Mouse (Mus musculus) erythroblast, adult 5-6 weeks (primary cell): ENCODE measurements around the gene 5830473C10Rik. TPM values are rescaled to one million over a fixed set of nuclear protein-coding genes. Genes with fewer than 3 reads are reported as not detected.
"Not testable (repeated sequence)": the region's sequence is repeated elsewhere in the genome, so short reads cannot be mapped to it uniquely, and the experiment has no call there.

Experiments
- ATAC-seq: replicated peaks from 2 replicates; pipeline ENCODE4 v1.8.0; 2016; ENCODE audit warnings: moderate number of reproducible peaks, mild to moderate bottlenecking, moderate TSS enrichment, inconsistent platforms; ENCODE audit not compliant: poor library complexity, low FRiP score, severe bottlenecking
- total RNA-seq, 2 experiments: library from RNA; stranded (forward) in 1 of 2; stranded (reverse) in 1 of 2; fragments of 150-400 nt in 1 of 2; fragments of 200-764, 138-1000 nt in 1 of 2; gene quantifications; 2 replicates each; pipeline versions ENCODE4 v1.2.3 to v1.2.4; 2015 to 2017; ENCODE audit warnings: low replicate concordance in 2 of 2

5830473C10Rik gene
- total RNA-seq, 2 experiments from 2014 or later = not detected

DNA sequence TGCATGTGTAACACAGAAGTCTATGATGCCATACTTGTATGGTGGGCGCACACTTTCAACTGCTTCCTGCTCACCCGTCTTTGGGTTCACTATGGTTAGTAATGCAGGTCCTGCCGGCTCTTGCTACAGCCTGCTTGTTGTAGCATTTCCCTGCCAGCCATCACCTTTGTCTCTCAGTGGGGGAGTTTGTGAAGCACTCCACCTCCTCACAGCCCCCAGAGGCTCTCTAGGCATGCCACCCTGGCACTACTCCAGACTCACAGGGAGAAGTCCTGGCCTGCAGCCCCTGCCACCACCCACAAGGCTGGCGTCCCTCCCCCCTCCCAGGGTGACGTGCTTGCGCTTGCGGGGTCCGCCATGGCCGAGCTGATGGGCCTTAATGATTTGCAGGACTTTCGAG is 29.8 kb downstream of the 5830473C10Rik start:
- ATAC-seq = no peak

DNA sequence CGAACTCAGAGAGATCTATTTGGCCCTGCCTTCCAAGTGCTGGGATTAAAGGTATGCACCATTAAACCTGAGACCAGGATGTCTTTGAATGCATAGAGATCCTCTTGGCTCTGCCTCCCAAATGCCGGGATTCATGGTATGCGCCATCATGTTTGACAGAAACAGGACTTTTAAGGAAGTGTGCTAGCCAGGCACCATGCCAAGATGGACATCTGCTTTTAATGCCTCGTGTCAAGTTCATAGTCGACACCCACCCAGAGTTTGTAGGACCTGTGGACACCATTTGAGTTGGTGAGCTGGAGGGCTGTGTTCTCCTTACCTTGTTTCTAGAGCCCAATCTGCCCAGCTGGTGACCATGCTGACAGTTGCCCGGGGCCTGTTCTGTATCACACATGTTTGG is 31.0 kb downstream of the 5830473C10Rik start:
- ATAC-seq = no peak

DNA sequence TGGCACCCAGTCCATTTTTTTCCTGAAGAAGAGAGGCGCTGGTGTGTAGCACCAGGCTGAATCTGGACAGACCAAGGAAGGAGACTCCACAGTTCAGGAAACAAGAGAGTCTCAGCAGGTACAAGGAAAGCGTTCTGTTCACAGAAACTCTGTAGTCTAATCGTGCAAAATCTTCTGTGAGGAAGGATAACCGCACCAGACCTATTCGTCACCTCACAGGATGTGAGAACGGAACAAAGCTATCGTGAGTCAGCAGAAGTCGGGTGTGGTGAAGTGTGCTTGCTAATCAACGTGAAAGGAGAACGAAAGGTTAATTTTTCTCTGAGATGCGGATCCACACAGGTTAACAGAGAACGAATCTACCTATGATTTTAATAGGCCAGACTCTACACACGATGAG is 34.0 kb downstream of the 5830473C10Rik start:
- no peak for ATAC-seq

DNA sequence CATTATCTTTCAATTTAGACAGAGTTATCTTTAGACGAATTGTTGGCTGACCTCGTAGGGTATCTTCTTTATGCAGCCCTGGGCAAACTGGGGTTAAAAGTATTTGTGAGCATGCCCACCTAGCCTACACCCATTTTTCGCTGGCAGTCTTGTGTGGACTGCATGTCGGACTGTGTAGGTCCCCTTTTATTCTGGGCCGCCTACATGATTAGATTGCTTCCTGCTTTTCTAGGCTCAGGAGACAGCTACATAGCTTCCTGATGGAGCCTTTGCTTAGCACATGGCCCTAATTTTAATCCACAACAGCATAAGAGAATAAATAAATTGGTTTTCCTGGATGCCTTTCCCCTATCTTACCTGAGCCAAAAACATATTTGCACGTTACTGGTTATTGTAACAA is 35.2 kb downstream of the 5830473C10Rik start:
- ATAC-seq = no peak

DNA sequence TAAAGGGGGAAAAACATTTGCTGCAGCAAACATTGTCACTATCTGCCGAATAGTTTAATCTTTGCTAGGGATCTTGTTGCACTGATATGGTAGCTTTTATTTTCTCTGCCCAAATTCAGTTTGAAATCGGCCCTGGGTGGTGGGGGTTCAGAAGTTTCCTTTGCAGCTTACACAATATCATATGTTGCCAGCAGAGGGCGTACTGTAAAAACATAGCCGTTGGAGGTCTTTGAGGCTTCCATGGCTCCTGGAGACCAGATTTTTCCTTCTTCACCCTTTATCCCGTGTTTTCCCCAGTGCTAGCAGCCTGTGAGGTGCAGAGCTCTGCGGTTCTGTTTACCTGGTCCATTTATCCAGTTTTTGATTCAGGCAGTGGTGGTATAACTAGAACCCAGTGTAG is 40.6 kb downstream of the 5830473C10Rik start:
- no peak for ATAC-seq

DNA sequence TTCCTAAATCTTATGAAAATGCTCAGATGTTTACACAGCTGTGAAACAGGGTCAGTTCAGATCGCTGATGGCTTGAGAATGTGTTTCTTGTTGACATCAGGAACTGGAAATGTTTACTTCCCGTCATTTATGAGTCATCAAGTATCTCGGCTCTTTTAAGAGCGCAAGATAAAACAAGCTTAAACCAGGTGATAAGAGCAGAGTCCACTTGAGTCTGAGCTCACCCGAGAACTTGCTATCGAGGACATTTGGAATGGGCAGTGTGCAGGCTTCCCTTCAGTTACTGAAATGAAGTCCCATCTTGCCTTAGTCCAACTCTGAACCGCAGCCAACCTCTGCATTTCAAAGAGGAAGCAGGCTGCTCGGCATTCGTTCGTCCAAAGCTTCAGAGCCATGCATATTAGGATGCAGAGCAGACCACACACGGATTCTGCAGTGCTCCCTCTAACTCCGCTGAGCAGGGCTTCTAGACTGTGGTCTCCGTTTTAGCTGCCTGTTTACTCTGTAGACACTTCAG is 42.6 kb downstream of the 5830473C10Rik start:
- ATAC-seq = no peak

DNA sequence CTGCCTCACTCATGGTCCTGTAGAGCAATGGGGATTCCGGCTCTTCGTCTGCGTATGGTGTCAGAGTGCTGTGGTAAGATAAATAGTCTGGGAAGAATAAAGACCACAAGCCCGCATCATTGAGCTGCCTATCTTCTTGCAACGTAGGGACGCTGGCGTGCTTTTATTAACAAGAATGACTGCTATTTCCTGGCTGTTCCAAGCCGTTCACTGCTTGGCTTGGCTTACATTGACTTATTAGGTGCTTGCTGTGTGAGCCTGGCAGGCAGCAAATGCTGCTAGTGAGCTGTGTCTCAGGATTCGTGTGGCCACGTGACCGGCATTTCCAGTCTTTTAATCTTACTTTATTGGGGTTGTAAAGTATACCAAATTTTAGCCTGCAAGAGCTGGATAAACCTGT is 48.0 kb downstream of the 5830473C10Rik start:
- no peak for ATAC-seq

DNA sequence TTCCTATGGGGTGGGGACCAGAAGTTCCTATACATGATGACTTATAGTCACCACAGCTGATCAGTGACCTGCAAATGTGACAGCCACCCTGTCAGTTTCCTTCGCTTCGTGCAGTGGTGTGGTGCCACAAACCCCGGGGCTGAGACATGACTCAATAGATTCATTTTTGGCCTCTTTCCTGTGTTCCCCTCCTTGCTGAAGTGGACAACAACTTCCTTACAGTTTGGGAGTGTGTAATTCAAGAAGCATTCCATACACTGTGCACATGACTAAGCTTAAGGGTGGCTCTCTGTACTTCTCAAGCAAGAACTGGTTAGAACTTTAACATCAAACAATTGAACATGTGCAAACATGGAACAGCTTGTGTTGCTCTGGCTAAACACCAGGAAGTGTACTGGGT is 50.5 kb downstream of the 5830473C10Rik start:
- ATAC-seq = no peak

DNA sequence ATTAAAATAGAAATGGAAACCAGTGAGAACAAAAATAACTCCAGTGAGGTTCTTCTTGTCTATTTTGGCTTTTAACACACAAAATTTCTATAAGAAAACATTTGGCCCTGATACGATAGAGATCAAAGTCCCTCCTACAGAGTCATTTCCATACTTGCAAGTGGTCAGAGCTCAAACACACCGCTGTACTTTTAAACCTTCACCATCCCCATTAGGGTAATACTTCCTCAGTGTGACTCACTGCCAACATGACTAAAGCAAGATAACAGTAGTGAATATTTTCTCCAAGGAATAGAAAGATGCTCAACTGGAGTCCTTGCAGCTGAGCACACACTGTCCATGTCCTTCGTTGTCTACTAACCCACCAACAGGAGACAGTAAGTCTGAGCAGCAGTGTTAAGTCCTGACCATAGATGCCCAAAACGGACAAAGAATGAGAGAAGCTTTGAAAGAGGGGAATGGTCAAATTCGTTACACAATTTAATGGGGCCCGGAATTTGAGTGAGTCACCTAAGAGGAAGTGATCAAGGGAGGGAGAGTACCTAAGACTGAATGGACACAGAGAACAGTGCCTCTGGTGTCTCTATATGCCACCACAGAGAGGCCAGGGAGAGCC is 51.2 kb downstream of the 5830473C10Rik start:
- no peak for ATAC-seq

DNA sequence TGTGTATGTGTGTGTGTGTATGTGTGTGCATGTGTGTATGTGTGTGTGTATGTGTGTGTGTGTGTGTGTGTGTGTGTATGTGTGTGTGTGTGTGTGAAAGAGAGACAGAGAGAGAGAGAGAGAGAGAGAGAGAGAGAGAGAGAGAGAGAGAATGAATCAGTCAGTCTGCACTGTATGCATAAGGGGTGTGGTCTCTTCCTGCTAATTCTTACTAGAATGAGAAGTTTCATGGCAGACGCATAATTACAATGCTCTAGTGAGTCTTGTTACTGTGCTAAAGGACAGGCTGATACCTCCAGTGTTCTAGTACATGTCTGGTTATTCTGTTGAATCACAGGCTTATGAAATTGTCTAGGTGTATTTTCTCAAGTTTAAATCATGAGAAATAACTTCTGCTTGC is 51.8 kb downstream of the 5830473C10Rik start:
- ATAC-seq = not testable (repeated sequence)

DNA sequence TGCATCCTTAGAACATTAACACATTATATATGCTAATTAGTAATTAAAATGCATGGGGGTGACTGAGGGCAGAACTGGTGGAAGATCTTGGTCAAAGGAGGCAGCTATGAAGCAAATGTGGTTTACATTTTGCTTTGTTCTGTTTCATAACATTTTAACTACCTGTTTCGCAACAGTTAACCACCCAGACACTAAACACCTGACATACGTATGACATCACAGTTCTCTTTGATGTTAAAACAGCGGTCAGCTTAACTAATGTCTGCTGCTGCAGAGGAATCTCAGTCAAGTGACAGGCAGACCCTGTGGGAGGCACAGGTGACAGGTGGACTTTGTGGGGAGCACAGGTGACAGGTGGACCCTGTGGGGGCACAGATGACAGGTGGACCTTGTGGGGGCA is 57.0 kb downstream of the 5830473C10Rik start:
- no peak for ATAC-seq

DNA sequence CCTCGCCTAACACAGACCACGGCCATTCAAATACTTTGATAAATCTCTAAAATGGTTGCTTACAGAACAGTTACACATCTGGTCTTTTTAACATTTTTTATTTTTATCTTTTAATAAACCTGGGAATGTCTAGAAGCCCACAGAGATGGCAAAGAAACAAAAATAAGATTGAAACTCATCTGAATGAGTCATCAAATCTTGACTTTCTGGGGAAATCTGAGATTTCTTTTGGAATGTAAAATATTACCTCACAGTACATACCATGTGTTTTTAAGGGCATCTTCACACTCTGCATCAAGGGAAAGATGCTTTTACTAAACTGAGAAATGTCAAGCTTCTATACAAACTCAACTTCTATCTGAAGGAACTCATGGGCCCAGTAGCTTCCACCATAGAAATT is 60.4 kb downstream of the 5830473C10Rik start:
- no peak for ATAC-seq

DNA sequence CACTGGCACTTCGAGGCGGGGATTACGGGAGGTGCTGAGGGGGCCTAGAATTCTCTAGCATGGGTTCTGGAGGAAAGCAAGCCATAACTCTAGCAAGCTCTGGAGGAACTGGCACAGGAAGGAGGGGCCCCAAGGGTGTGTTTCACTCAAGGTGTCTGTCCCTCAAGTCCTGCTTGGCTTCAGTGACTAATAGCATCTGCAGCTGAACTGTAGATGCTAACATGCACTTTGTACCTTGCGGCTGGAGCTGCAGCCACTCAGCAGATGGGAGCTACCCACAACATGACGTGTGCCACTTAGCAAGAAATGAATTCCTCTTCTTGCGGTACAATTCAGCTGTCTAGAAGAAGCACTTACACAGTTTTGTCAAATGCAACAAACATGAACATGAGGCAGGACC is 60.8 kb downstream of the 5830473C10Rik start:
- no peak for ATAC-seq

DNA sequence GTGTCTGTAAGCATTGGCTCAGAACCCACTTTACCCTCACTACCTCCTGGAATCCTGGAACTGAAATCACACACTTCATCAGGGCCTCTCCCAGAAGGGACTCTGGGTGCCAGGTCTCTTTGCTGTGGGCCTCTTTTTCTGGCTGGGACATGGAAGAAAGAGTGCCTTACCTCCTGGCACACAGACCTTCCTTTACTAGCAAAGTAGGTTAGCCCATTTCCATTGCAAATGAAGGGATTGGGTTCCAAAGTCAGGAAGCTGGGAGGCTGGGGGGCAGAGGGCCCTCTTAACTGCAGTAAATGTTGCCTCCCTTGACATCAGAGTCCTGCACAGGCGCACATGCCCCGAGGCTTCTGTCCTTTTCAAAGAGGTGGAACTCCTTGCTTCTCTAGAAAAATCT is 62.3 kb downstream of the 5830473C10Rik start:
- no peak for ATAC-seq

DNA sequence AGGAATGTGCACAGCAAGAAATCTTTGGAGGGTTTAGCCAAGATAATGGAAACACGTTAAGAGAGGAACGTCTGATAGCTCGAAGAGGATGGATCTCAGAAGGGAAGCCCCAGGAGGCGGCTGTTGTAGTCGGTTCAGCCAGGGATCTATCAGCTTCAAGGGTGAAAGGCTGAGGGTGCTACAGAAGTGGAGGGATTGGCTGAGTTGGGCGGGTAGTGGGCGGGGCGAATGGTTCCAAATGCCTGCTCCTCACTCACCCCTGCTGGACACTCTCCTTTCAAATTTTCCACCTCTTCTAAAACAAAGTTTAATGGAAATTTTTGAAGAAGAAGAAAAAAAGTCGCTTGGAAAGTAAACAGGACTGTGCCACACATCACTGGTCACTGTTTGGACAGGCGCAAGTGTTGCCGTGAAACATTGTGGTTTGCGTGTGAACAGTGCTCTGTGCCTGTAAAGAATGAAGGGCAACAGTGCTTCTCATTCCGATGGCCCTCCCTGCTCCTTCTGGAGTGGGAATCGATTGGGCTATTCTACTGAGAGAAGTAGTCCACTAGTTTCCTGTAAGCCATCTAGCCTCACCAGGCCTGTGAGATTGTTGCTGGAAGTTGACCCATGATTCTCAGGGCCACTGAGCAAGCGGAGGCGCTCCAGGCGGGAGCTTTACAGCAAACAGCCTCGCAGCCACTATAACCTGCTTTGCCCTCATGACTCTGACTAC is 64.0 kb downstream of the 5830473C10Rik start:
- no peak for ATAC-seq

DNA sequence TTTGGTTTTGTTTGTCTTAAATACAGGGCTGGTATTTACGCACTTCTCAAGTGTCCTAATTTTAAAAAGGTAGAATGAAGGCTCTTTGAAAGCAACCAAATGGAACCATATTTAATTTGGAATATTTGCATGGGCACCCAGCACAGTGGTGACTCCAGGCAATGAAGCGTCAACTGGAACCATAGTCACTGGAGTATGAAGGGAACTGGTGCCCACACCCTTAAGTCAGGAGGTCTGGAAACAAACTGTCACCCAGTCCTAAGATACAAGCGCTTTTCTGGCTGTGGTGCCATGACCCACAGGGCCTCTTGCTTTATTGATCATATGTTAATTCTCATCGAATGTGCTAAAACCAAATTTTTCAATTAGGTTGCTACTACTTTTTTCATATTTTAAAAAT is 66.5 kb downstream of the 5830473C10Rik start:
- no peak for ATAC-seq

DNA sequence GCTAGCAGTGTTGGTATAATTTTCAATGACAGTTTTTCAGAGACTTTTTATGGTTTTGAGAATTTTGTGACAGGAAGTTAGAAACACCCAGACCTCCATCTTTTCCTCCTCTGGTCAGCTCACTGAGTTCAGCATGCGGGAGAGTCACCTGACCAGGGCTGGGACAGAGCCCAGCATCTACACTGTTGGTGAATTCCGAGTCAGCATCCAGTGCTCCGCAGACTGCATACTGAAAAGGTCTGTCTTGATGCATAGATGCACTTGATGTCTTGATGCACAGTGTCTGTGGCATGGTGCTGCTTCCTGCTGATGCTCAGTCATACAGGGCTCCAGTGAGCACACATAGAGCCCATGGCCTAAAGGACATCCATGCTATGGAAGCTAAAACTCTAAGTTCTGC is 67.1 kb downstream of the 5830473C10Rik start:
- ATAC-seq = no peak

DNA sequence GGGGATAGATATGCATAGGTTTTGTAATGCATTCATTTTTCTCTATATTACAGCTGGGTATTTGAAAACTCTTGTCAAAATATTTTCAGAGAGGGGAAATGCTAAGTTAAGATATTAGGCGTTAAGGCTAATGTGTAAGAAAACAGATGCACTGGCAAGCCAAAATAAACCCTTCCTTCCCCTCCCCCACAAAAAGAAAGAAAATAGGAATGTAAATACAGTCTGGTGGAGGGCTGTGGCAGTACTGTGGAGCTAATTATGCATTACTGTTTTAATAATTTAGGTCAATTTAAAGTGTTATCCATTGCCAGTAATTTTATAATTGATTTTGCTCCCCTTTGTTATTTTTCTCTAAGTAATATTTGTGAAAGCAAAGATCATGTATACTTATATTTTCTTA is 67.6 kb downstream of the 5830473C10Rik start:
- ATAC-seq = no peak

DNA sequence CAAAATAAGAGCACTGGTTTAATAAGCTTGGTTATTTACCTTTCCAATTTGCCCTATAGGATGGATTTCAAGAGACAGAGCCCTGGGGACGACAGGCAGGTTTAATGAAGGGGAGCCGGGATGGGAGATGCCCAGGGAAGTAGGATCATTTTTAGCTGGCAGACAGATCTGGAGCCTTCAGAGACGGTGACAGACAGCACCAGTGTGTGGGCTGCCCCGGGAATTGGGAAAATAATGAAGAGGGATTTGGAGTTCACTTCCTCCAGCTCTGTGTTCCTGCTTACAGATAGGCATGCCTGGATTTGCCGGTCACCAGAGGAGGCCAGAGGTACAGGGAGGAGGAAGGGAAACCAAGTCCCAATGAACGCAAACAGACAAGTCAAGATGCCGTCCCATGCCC is 74.0 kb downstream of the 5830473C10Rik start:
- ATAC-seq = no peak

DNA sequence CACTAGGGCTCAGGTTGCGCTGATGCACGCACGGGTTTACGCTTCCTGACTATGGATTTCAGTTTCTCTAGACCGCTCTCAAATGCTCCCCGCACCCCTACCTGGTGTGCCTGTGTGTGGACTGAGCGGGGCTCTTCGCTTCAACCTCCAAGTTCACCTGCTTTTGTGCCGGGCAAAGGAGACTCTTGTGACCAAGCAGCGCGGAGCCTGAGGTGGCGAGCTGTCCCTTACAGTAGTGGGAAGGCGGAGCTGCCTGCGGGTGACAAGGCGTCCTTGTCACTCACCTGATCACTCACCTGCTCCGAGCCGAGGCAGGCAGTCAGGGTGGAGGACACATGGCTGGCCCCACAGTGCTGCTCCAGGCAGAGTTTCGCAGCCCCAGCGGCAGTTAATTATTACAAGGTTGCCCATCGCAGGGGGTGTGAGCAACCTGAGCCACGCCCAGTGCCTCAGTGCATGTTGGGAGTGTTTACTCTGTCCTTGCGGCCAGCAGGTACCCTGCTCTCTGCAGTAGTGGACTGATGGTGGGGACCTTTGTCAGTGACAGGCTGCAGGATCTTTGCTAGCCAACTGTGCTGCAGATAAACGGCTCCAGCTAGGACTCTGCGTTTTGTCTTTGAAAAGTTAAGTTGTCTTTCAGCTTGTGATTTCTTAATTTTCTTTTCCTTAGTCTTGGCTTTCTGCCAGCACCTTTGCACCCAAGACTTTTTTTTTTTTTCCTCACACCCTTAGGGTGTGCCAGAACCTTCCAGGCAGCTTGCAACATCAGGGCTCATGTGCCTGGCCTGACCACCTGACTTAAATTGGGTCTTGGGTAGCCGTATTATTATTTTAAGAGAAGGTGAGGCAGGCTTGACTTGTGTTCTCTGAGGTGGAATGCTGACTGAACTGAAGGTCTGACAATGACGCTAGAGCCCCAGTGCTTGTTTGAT is 79.6 kb downstream of the 5830473C10Rik start, which contains the start of gene Rassf6:
Gene Rassf6 (minus strand): TSS at position 372 of the 932 bp plus-strand sequence.
- ATAC-seq = no peak
